Mouse (Mus musculus) heart, embryonic 14.5 days (tissue): ENCODE data around the gene Olfr370. TPM values are rescaled to one million over a fixed set of nuclear protein-coding genes. Genes with fewer than 3 reads are reported as not detected.
"Not testable (repeated sequence)": the region's sequence is repeated elsewhere in the genome, so short reads cannot be mapped to it uniquely, and the experiment has no call there.

Experiments used
- ATAC-seq: fragments of 200-750 bp; cut with Nextera tagmentation; 2 replicates; pipeline ENCODE4 v1.8.0; 2017; ENCODE audit warnings: low read depth, moderate TSS enrichment; ENCODE audit not compliant: insufficient number of reproducible peaks, insufficient read depth, low FRiP score
- H3K27ac ChIP-seq, 2 experiments: fragments of 200-500 bp in 1 of 2; fragments of 300-500 bp in 1 of 2; sonication (generic) in 1 of 2; replicated peaks in 1 of 2; 2 replicates each; pipeline ENCODE4 v1.5.1; 2012 to 2014; ENCODE audit warnings: low read depth in 2 of 2, low read length in 2 of 2, control low read depth in 1 of 2, mild to moderate bottlenecking in 1 of 2, mixed read lengths in 1 of 2; ENCODE audit not compliant: control insufficient read depth in 1 of 2, insufficient read depth in 1 of 2
- H3K27me3 ChIP-seq: fragments of 300-500 bp; sonication (generic); 2 replicates; pipeline ENCODE4 v1.6.1; 2014; ENCODE audit warnings: mild to moderate bottlenecking, low read length, control low read depth; ENCODE audit not compliant: control insufficient read depth, insufficient read depth
- H3K36me3 ChIP-seq: fragments of 300-500 bp; sonication (generic); 2 replicates; pipeline ENCODE4 v1.6.1; 2014; ENCODE audit warnings: mild to moderate bottlenecking, control low read depth, low read length, mixed read lengths; ENCODE audit not compliant: control insufficient read depth, insufficient read depth
- H3K4me1 ChIP-seq, 2 experiments: fragments of 200-500 bp in 1 of 2; fragments of 300-500 bp in 1 of 2; sonication (generic) in 1 of 2; 2 replicates each; pipeline ENCODE4 v1.6.1; 2012 to 2014; ENCODE audit warnings: low read length in 2 of 2, control low read depth in 1 of 2, mixed read lengths in 1 of 2; ENCODE audit not compliant: control insufficient read depth in 2 of 2, insufficient read depth in 2 of 2
- H3K4me2 ChIP-seq: fragments of 300-500 bp; sonication (generic); 2 replicates; pipeline ENCODE4 v1.6.1; 2014; ENCODE audit warnings: mild to moderate bottlenecking, low read length
- H3K4me3 ChIP-seq, 2 experiments: fragments of 200-500 bp in 1 of 2; fragments of 300-500 bp in 1 of 2; sonication (generic) in 1 of 2; 2 replicates each; pipeline ENCODE4 v1.5.1; 2012 to 2014; ENCODE audit warnings: low read length in 2 of 2, mild to moderate bottlenecking in 2 of 2, control low read depth in 1 of 2, low read depth in 1 of 2, moderate library complexity in 1 of 2; ENCODE audit not compliant: control insufficient read depth in 1 of 2, insufficient read depth in 1 of 2
- H3K9ac ChIP-seq: fragments of 300-500 bp; sonication (generic); 2 replicates; pipeline ENCODE4 v1.6.1; 2014; ENCODE audit warnings: mild to moderate bottlenecking, low read length
- H3K9me3 ChIP-seq: fragments of 300-500 bp; sonication (generic); 2 replicates; pipeline ENCODE4 v1.6.1; 2016; ENCODE audit warnings: low read length, control low read depth; ENCODE audit not compliant: control insufficient read depth
- WGBS: fragments of 180-500 bp; shearing (Covaris S2); extraction: QIAGEN DNeasy Blood & Tissue Kit; methylation state at CpG from one replicate; pipeline ENCODE4 v1.1.7; 2014; 5-methylcytosine and 5-hydroxymethylcytosine counted together
- polyA plus RNA-seq: library from polyadenylated mRNA; unstranded; fragments of >200 nt; fragmentation: Nextera tagmentation; extraction: Ambion mirVana; gene quantifications from 2 replicates; pipeline ENCODE4 v1.2.1, GENCODE M21; 2014

Gene Olfr370
- polyA plus RNA-seq, 1 experiment from 2014 or later, result not detected

DNA sequence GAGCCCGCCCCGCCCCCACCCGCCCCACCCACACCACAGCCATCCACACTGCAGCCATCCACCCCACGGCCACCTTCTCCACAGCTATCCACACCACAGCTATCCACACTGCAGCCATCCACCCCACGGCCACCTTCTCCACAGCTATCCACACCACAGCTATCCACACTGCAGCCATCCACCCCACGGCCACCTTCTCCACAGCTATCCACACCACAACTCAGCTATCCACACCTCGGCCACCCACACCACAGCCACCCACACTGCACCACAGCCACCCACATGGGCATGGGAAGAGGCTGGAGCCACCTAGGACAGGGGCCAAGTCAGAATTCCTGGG lies 35.4 kb downstream of the Olfr370 start:
- Histone ChIP-seq H3K4me1 (peaks cover 24 to 40% of the 10 kb centered on the region in 2 experiments), H3K36me3 (peaks cover 52% of the 10 kb centered on the region)
- H3K9ac ChIP-seq, H3K4me3 ChIP-seq, H3K9me3 ChIP-seq, H3K27ac ChIP-seq, ATAC-seq, H3K27me3 ChIP-seq, H3K4me2 ChIP-seq: not testable (repeated sequence)
- 97% methylated on average over 7 of the region's 7 CpGs for WGBS

GRCm38 (mm10) chr8:83571791-83572190 lies 36.2 kb downstream of the Olfr370 start:
- 92% methylated on average over 10 of the region's 10 CpGs for WGBS
- Histone ChIP-seq H3K27ac (no peak overlapping the region), H3K9ac (no peak overlapping the region), H3K9me3 (no peaks in the 10 kb centered on the region), H3K27me3 (no peaks in the 10 kb centered on the region), H3K4me3 (no peak overlapping the region), H3K4me1 (peaks cover 28 to 47% of the 10 kb centered on the region in 2 experiments), H3K36me3 (peaks cover 52% of the 10 kb centered on the region), H3K4me2 (no peak overlapping the region)
- no peak for ATAC-seq

DNA sequence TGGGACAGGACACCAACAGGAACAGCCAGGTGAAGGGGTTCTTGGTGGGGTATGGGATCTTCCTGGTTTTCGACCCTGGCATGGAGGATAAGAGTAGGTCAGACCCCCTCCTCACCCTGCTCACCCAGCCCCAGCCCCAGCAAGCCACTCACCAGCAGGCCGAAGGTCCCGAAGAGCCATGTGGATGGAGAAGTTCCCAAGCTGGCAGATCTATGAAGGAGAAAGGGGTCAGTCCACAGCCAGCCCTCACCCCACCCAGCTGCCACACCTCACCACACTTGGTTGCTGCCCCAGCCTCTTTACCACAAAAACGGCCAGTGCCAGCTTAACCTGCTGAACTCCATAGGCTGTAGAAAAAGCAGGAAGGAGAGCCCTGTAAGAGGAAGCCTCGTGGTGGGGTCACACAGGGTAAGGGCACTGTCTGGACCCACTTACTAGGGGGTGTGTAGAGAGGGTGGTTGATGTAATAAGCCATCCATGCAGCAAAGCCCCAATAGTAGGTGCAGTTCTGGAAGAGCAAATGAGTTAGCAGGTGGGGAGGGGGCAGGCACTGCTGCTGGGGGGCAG lies 36.7 kb downstream of the Olfr370 start:
- Histone ChIP-seq H3K4me3 (no peak overlapping the region), H3K36me3 (peaks cover 52% of the 10 kb centered on the region), H3K4me1 (peaks cover 33 to 52% of the 10 kb centered on the region in 2 experiments), H3K9me3 (no peaks in the 10 kb centered on the region), H3K27ac (no peak overlapping the region), H3K9ac (no peak overlapping the region), H3K4me2 (no peak overlapping the region), H3K27me3 (no peaks in the 10 kb centered on the region)
- 93% methylated on average over 5 of the region's 5 CpGs for WGBS
- ATAC-seq, result no peak

DNA sequence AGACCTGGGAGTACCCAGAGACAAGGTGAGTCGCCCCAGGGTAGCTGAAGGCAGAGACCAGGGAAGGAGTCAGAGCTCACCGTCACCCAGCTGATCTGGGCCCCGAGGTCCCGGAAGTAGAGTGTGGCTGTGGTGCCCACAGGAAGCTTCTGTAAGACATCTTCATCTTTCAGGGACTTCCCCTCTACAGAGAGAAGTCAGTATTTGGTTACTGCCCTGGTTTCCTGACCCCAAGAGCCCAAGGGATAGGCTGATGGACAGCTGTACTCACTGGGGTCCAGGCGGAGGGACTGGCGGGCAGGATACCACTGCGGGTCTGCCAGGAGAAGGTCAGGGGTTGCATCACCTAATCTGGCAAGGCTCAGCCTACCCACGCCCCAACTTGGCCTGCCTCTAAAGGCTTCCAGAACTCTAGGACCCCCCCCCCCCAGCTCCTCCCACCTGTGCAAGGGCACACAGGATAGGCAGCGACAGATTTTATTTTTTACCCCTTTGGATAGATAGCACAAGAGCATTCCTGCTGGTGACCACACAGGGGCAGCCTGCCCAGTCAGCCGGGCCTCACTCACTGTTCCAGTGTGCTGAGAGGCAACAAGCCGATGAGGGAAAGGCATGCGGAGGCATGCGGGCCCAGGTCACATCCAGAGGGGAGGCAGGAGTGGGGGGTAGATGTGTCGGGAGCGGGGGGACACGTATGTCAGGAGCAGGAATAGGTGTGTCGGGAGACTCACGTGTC lies 37.7 kb downstream of the Olfr370 start:
- Histone ChIP-seq H3K36me3 (peaks cover 52% of the 10 kb centered on the region), H3K9me3 (no peaks in the 10 kb centered on the region), H3K27ac (peak overlapping the region in 1 of 2 experiments; percentile 98; a peak in 2 of 4 replicates), H3K4me2 (no peak overlapping the region), H3K27me3 (no peaks in the 10 kb centered on the region), H3K9ac (peak overlapping the region; percentile 5), H3K4me3 (no peak overlapping the region), H3K4me1 (peaks cover 38 to 50% of the 10 kb centered on the region in 2 experiments)
- 62% methylated on average over 18 of the region's 18 CpGs for WGBS
- ATAC-seq, result peak; percentile 31

DNA sequence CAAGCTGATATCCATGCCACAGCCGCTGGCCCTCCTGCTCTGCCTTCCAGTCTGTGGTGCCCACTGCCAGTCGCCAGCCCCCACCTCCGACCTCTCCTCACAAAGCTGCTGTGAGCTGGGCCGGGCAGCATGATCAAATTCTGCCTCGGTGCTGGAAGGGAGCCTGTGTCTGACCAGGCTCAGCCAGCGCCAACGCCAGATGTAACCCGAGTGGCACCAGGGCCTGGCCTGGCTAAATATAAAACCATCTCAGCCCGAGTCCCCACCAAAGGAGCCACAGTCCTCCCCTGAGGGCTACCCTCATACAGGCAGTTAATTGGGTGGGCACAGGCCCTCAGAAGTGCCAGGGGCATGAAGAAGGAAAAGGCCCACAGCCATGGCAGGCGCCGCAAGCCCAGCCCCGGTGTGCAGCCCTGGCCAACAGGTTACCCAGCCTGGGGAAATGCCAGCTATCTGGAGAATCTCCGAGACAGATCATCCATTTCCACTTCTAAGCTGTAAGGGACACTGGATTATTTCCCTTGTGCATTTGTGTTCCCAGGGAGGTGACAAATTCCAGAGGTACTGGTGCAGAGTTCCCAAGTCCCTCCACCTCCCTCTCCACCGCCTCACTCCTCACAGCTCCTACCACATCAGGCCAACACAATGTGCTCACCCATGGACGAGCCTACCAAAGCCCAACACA lies 39.2 kb downstream of the Olfr370 start:
- Histone ChIP-seq H3K4me1 (peaks cover 52 to 64% of the 10 kb centered on the region in 2 experiments), H3K9me3 (no peaks in the 10 kb centered on the region), H3K9ac (peak overlapping the region; percentile 69), H3K36me3 (peaks cover 43% of the 10 kb centered on the region), H3K4me2 (no peak overlapping the region), H3K4me3 (no peak overlapping the region), H3K27me3 (no peaks in the 10 kb centered on the region), H3K27ac (peak overlapping the region; percentile 36 to 98; a peak in 3 of 4 replicates)
- 55% methylated on average over 15 of the region's 15 CpGs for WGBS
- ATAC-seq, result no peak

DNA sequence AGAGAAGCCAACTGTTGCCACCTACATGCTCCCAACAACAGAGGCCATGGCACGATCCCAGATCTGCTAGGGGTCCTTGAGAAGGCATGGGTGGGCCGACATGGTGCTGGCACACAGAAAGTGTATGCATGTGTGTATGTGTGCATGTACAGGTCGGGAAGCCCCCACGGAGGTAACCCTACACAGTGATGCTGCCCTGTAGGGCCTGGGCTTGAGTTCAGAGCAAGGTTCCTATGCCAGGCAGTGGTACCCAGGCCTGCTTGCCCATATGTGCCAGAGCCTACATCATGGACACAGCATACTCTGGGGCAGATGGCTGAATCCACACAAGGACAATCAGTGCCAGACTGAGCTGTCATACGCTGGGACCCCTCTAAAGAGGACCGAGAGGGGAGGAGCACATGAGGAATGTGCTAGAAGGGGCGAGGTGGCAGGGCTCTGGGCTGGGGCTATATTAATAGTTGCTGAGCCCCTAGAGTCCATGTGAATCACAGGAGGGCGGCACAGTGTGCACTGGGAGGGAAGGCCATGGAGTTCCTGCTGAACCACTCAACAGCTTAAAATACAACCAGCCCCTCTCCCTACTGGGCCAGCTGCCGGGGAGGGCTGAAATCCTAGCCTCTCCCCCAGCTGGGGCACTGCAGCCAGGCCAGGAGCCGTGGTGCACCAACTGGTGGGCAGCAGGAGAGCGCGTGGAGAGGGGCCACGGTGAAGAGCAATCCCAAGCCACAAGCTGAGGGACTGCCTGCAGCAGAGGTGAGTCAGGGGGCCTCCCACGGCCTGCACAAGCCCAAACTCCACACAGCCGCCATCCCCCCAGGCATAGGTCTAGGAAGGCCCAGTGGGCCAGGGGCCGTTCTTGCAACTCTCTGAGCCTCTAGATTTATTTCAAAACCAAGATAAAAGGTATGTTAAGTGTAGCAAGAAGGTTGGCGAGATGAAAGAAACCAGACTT lies 40.3 kb downstream of the Olfr370 start:
- Histone ChIP-seq H3K4me3 (peak overlapping the region; percentile 9 to 21; a peak in 3 of 4 replicates), H3K27ac (peak overlapping the region; percentile 85 to 98), H3K36me3 (peaks cover 38% of the 10 kb centered on the region), H3K9ac (peak overlapping the region; percentile 69), H3K27me3 (no peaks in the 10 kb centered on the region), H3K9me3 (no peaks in the 10 kb centered on the region), H3K4me1 (peaks cover 54 to 70% of the 10 kb centered on the region in 2 experiments), H3K4me2 (peak overlapping the region; percentile 52)
- WGBS, result 45% methylated on average over 17 of the region's 17 CpGs
- peak; percentile 10 for ATAC-seq

GRCm38 (mm10) chr8:83576516-83576895 lies 40.9 kb downstream of the Olfr370 start:
- 25% methylated on average over 2 of the region's 4 CpGs for WGBS
- Histone ChIP-seq H3K27ac (peak overlapping the region; percentile 98), H3K9me3 (no peaks in the 10 kb centered on the region), H3K4me2 (peak overlapping the region; percentile 52), H3K4me1 (peaks cover 58 to 75% of the 10 kb centered on the region in 2 experiments), H3K27me3 (no peaks in the 10 kb centered on the region), H3K4me3 (peak overlapping the region in 1 of 2 experiments; percentile 21; a peak in 1 of 4 replicates), H3K36me3 (peaks cover 32% of the 10 kb centered on the region), H3K9ac (peak overlapping the region; percentile 69)
- no peak for ATAC-seq
